Mouse (Mus musculus) MEL (cell line): ENCODE data around the gene Urgcp. TPM values are rescaled to one million over a fixed set of nuclear protein-coding genes. Genes with fewer than 3 reads are reported as not detected.

ENCODE experiments used
- DNase-seq: peaks from one replicate; pipeline ENCODE4 v3.0.0; 2011; ENCODE audit warnings: low read depth, low spot score
- H3K27ac ChIP-seq: 2 replicates; pipeline ENCODE4 v1.5.1; 2012; ENCODE audit warnings: low read depth, mild to moderate bottlenecking, control low read depth, low read length, moderate library complexity; ENCODE audit not compliant: control insufficient read depth
- H3K27me3 ChIP-seq, 2 experiments: fragments of 150-350 bp in 1 of 2; sonication (generic) in 1 of 2; 2 replicates each; pipeline ENCODE4 v1.6.1; 2012; ENCODE audit warnings: low read length in 2 of 2, mild to moderate bottlenecking in 2 of 2, improper control_type of control experiment in 1 of 2, moderate library complexity in 1 of 2; ENCODE audit not compliant: insufficient read depth in 2 of 2, control insufficient read depth in 1 of 2
- H3K36me3 ChIP-seq, 2 experiments: 2 replicates each; pipeline ENCODE4 v1.6.1; 2012 to 2014; ENCODE audit warnings: low read length in 2 of 2, improper control_type of control experiment in 1 of 2, inconsistent platforms in 1 of 2, mild to moderate bottlenecking in 1 of 2; ENCODE audit not compliant: insufficient read depth in 2 of 2, control insufficient read depth in 1 of 2
- H3K4me1 ChIP-seq, 2 experiments: fragments of 150-350 bp in 1 of 2; sonication (generic) in 1 of 2; 2 replicates each; pipeline ENCODE4 v1.6.1; 2012; ENCODE audit warnings: low read length in 2 of 2, improper control_type of control experiment in 1 of 2, mild to moderate bottlenecking in 1 of 2; ENCODE audit not compliant: insufficient read depth in 2 of 2, control insufficient read depth in 1 of 2
- H3K4me3 ChIP-seq, 2 experiments: fragments of 150-350 bp in 1 of 2; sonication (generic) in 1 of 2; 2 replicates each; pipeline ENCODE4 v1.5.1; 2012; ENCODE audit warnings: low read depth in 2 of 2, low read length in 2 of 2, mild to moderate bottlenecking in 2 of 2, moderate library complexity in 2 of 2, control low read depth in 1 of 2, improper control_type of control experiment in 1 of 2; ENCODE audit not compliant: control insufficient read depth in 1 of 2, insufficient read depth in 1 of 2
- H3K79me2 ChIP-seq: 2 replicates; pipeline ENCODE4 v1.6.1; 2012; ENCODE audit warnings: mild to moderate bottlenecking, low read length, moderate library complexity; ENCODE audit not compliant: control insufficient read depth, poor library complexity, insufficient read depth
- H3K9ac ChIP-seq: 2 replicates; pipeline ENCODE4 v1.6.1; 2012; ENCODE audit warnings: low read depth, mild to moderate bottlenecking, control low read depth, low read length, moderate library complexity; ENCODE audit not compliant: control insufficient read depth, poor library complexity, severe bottlenecking
- H3K9me3 ChIP-seq: fragments of 150-350 bp; sonication (generic); replicated peaks from 2 replicates; pipeline ENCODE4 v1.6.1; 2012; ENCODE audit warnings: mild to moderate bottlenecking, low read length, improper control_type of control experiment, moderate library complexity; ENCODE audit not compliant: insufficient read depth
- CHD1 ChIP-seq: IDR thresholded peaks from 2 replicates; pipeline ENCODE4 v1.6.1; 2012; ENCODE audit warnings: low read depth, mild to moderate bottlenecking, inconsistent platforms, low read length, improper control_type of control experiment
- CHD2 ChIP-seq: IDR thresholded peaks from 2 replicates; pipeline ENCODE4 v1.6.1; 2011; ENCODE audit warnings: low read length, improper control_type of control experiment
- CTCF ChIP-seq, 3 experiments: IDR thresholded peaks in 2 of 3; conservative IDR thresholded peaks in 1 of 3; 2 replicates each; pipeline ENCODE4 v1.5.1; 2011 to 2012; ENCODE audit warnings: low read length in 3 of 3, low read depth in 2 of 3, mild to moderate bottlenecking in 2 of 3, improper control_type of control experiment in 1 of 3, inconsistent platforms in 1 of 3, mixed read lengths in 1 of 3, moderate library complexity in 1 of 3; ENCODE audit not compliant: control insufficient read depth in 1 of 3, insufficient read depth in 1 of 3, poor library complexity in 1 of 3, severe bottlenecking in 1 of 3
- ETS1 ChIP-seq: IDR thresholded peaks from 2 replicates; pipeline ENCODE4 v1.6.1; 2012; ENCODE audit warnings: low read depth, mild to moderate bottlenecking, inconsistent platforms, low read length, improper control_type of control experiment, moderate library complexity
- GATA1 ChIP-seq: IDR thresholded peaks from 2 replicates; pipeline ENCODE4 v1.6.1; 2011; ENCODE audit warnings: low read depth, low read length, improper control_type of control experiment
- KAT2A ChIP-seq: conservative IDR thresholded peaks from 2 replicates; pipeline ENCODE4 v1.6.1; 2012; ENCODE audit warnings: low read depth, low read length, improper control_type of control experiment, inconsistent platforms
- MAX ChIP-seq: IDR thresholded peaks from 2 replicates; pipeline ENCODE4 v1.6.1; 2011; ENCODE audit warnings: low read length, improper control_type of control experiment
- MAZ ChIP-seq: IDR thresholded peaks from 2 replicates; pipeline ENCODE4 v1.6.1; 2012; ENCODE audit warnings: low read depth, mild to moderate bottlenecking, inconsistent platforms, low read length, improper control_type of control experiment
- MEF2A ChIP-seq: IDR thresholded peaks from 2 replicates; pipeline ENCODE4 v1.6.1; 2014; ENCODE audit warnings: low read depth, mild to moderate bottlenecking, inconsistent platforms, low read length, improper control_type of control experiment; ENCODE audit not compliant: poor library complexity, insufficient replicate concordance, severe bottlenecking; ENCODE audit errors: extremely low read depth
- MXI1 ChIP-seq: IDR thresholded peaks from 2 replicates; pipeline ENCODE4 v1.6.1; 2011; ENCODE audit warnings: mild to moderate bottlenecking, low read depth, low read length, improper control_type of control experiment
- NRF1 ChIP-seq: IDR thresholded peaks from 2 replicates; pipeline ENCODE4 v1.6.1; 2014; ENCODE audit warnings: low read depth, mild to moderate bottlenecking, inconsistent platforms, low read length, improper control_type of control experiment, moderate library complexity; ENCODE audit not compliant: poor library complexity, insufficient read depth, severe bottlenecking
- POLR2A ChIP-seq, 2 experiments: IDR thresholded peaks; 2 replicates each; pipeline ENCODE4 v1.6.1; 2011 to 2012; ENCODE audit warnings: low read length in 2 of 2, mild to moderate bottlenecking in 2 of 2, control low read depth in 1 of 2, improper control_type of control experiment in 1 of 2, low read depth in 1 of 2, moderate library complexity in 1 of 2; ENCODE audit not compliant: control insufficient read depth in 1 of 2, insufficient read depth in 1 of 2, poor library complexity in 1 of 2
- POLR2AphosphoS2 ChIP-seq: IDR thresholded peaks from 2 replicates; pipeline ENCODE4 v1.6.1; 2011; ENCODE audit warnings: low read length, improper control_type of control experiment
- POLR2AphosphoS5 ChIP-seq: IDR thresholded peaks from 2 replicates; pipeline ENCODE4 v1.6.1; 2012; ENCODE audit warnings: low read depth, borderline replicate concordance, mild to moderate bottlenecking, inconsistent platforms, low read length, moderate library complexity, mixed read lengths
- RAD21 ChIP-seq: IDR thresholded peaks from 2 replicates; pipeline ENCODE4 v1.6.1; 2011; ENCODE audit warnings: mild to moderate bottlenecking, low read depth, low read length, improper control_type of control experiment
- RCOR1 ChIP-seq: IDR thresholded peaks from 2 replicates; pipeline ENCODE4 v1.6.1; 2012; ENCODE audit warnings: low read depth, mild to moderate bottlenecking, inconsistent platforms, low read length, improper control_type of control experiment
- SIN3A ChIP-seq: IDR thresholded peaks from 2 replicates; pipeline ENCODE4 v1.6.1; 2012; ENCODE audit warnings: low read length, improper control_type of control experiment, inconsistent platforms
- TAL1 ChIP-seq: IDR thresholded peaks from 2 replicates; pipeline ENCODE4 v1.6.1; 2012; ENCODE audit warnings: mild to moderate bottlenecking, inconsistent platforms, low read length, moderate library complexity, mixed read lengths
- USF1 ChIP-seq: IDR thresholded peaks from 2 replicates; pipeline ENCODE4 v1.6.1; 2014; ENCODE audit warnings: low read depth, mild to moderate bottlenecking, inconsistent platforms, low read length, improper control_type of control experiment, moderate library complexity
- ZC3H11A ChIP-seq: IDR thresholded peaks from 2 replicates; pipeline ENCODE4 v1.6.1; 2012; ENCODE audit warnings: low read depth, mild to moderate bottlenecking, inconsistent platforms, low read length, improper control_type of control experiment
- ZKSCAN1 ChIP-seq: IDR thresholded peaks from 2 replicates; pipeline ENCODE4 v1.6.1; 2012; ENCODE audit warnings: low read depth, mild to moderate bottlenecking, inconsistent platforms, low read length, improper control_type of control experiment, moderate library complexity
- ZMIZ1 ChIP-seq: IDR thresholded peaks from 2 replicates; pipeline ENCODE4 v1.6.1; 2012; ENCODE audit warnings: low read depth, mild to moderate bottlenecking, inconsistent platforms, low read length, improper control_type of control experiment, moderate library complexity
- polyA plus RNA-seq, 2 experiments: library from polyadenylated mRNA; stranded (reverse) in 1 of 2; unstranded in 1 of 2; fragments of >175 nt in 1 of 2; fragments of >200 nt in 1 of 2; gene quantifications; 2 replicates each; pipeline versions ENCODE4 v1.2.1 to v1.2.4; 2012; ENCODE audit warnings: low replicate concordance in 2 of 2, low read depth in 1 of 2; ENCODE audit not compliant: insufficient read length in 2 of 2, insufficient read depth in 1 of 2, missing spikeins in 1 of 2
- total RNA-seq: library from RNA; depleted of rRNA; stranded (reverse); fragments of 300-350 nt; gene quantifications from 2 replicates; pipeline ENCODE4 v1.2.3, GENCODE M21; 2012

Gene Urgcp
- total and polyA plus RNA-seq, 3 experiments = 19.5 to 34.9 (median 29.2) TPM

DNA sequence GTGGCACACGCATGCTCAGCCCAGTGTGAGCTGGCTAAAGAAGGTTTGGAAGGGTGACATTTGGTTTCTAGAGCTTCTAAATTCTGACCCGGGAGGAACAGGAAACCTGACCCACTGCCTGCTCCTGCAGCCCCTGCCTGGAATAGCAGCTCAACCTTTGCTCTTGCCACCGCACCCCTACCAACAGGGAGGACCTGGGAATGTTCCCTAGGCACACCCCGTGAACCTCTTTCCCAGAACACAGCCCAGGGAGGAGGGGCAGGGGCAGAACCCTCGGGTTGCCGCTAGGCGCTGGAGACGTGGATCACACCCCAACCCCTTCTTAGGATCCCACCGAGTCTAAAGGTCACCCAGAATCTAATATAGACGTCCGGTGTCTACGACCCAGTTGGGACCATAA lies 39.8 kb upstream of the Urgcp start:
- Histone ChIP-seq H3K9me3 (no peaks in the 10 kb centered on the region), H3K36me3 (peaks cover 2 to 22% of the 10 kb centered on the region in 2 experiments; a peak in 3 of 4 replicates), H3K4me1 (peaks cover 20 to 35% of the 10 kb centered on the region in 2 experiments), H3K79me2 (no peaks in the 10 kb centered on the region), H3K4me3 (no peak overlapping the region), H3K9ac (no peak overlapping the region), H3K27ac (no peak overlapping the region), H3K27me3 (no peaks in the 10 kb centered on the region)
- DNase-seq = no peak
- no peak for TF ChIP-seq MAZ
- TF ChIP-seq POLR2AphosphoS5 = no peak
- no peak for TF ChIP-seq ZC3H11A
- no peak for TF ChIP-seq MEF2A
- TF ChIP-seq SIN3A = no peak
- no peak for TF ChIP-seq CHD1
- no peak for TF ChIP-seq RAD21

DNA sequence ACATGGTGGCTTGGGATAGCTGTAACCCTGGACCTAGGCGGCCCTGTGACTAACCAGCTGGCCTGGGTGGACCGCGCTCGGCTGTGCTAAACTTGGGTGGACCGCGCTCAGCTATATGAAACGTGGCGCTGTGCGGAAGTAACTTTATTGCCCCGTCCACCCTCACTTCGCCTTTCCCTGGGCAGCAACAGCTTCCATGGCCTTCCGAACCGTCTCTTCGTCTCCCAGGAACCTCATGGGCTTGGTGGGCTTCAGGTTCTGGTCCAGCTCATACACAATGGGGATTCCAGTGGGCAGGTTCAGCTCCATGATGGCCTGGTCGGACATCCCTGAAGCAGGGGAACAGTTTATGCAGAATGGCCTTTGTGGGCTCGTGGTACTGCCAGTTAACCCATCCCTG lies 39.3 kb upstream of the Urgcp start:
- Histone ChIP-seq H3K36me3 (peaks cover 2 to 21% of the 10 kb centered on the region in 2 experiments), H3K27me3 (no peaks in the 10 kb centered on the region), H3K4me1 (peaks cover 18 to 35% of the 10 kb centered on the region in 2 experiments), H3K27ac (no peak overlapping the region), H3K9ac (no peak overlapping the region), H3K9me3 (no peaks in the 10 kb centered on the region), H3K4me3 (no peak overlapping the region), H3K79me2 (no peaks in the 10 kb centered on the region)
- TF ChIP-seq POLR2A (IDR thresholded peaks at IDR 0.05; ENCODE audit: control insufficient read depth in 1 of 2, insufficient read depth in 1 of 2, low read depth in 1 of 2, low read length in 2 of 2, poor library complexity in 1 of 2) = no peak
- TF ChIP-seq USF1 = no peak
- no peak for TF ChIP-seq ZMIZ1
- no peak for TF ChIP-seq MAX
- no peak for TF ChIP-seq CTCF (IDR thresholded peaks at IDR 0.05 in 2 of 3, conservative IDR thresholded peaks at IDR 0.05 in 1 of 3; ENCODE audit: control insufficient read depth in 1 of 3, insufficient read depth in 1 of 3, low read depth in 2 of 3, low read length in 3 of 3, poor library complexity in 1 of 3, severe bottlenecking in 1 of 3)
- TF ChIP-seq CHD2 = no peak
- no peak for TF ChIP-seq TAL1
- TF ChIP-seq POLR2AphosphoS2 = no peak
- no peak for TF ChIP-seq NRF1
- no peak for TF ChIP-seq POLR2AphosphoS5
- TF ChIP-seq ZKSCAN1 = no peak
- no peak for TF ChIP-seq KAT2A
- no peak for TF ChIP-seq MXI1
- no peak for TF ChIP-seq GATA1
- TF ChIP-seq RCOR1 = no peak
- TF ChIP-seq ETS1 = no peak
- no peak for DNase-seq
